Mouse (Mus musculus) cerebellum, adult 11-12 months (tissue): Measurements from ENCODE around the gene Vmn1r7.
"Not testable (repeated sequence)": the region's sequence is repeated elsewhere in the genome, so short reads cannot be mapped to it uniquely, and the experiment has no call there.

ENCODE experiments used
- DNase-seq: peaks from one replicate; pipeline ENCODE4 v3.0.0; 2022

Vmn1r7 gene

GRCm38 (mm10) chr6:57025224-57025623, at the start of gene Vmn1r7:
TSS of gene Vmn1r7 (minus strand) at chr6:57025324.
- DNase-seq = not testable (repeated sequence)

GRCm38 (mm10) chr6:57066487-57066886, 41.4 kb upstream of the Vmn1r7 start, which contains the start of gene Vmn1r9:
TSS of gene Vmn1r9 (plus strand) at chr6:57066787.
- no peak for DNase-seq

- no peak for DNase-seq
These were observed 38.6 kb upstream of the Vmn1r7 start for GRCm38 (mm10) chr6:57063730-57064129.

- DNase-seq = no peak
These were observed 9.6 kb upstream of the Vmn1r7 start for GRCm38 (mm10) chr6:57034674-57035073.

GRCm38 (mm10) chr6:57031984-57032383, 6.9 kb upstream of the Vmn1r7 start, which contains the start of gene Vmn1r8:
TSS of gene Vmn1r8 (plus strand) at chr6:57032284.
- no peak for DNase-seq

GRCm38 (mm10) chr6:56996943-56997342, 28.2 kb downstream of the Vmn1r7 start, which contains the start of gene Vmn1r6:
TSS of gene Vmn1r6 (plus strand) at chr6:56997243.
- DNase-seq = no peak
